Mouse (Mus musculus) cortical plate, adult 2 months (tissue): Measurements from ENCODE around the gene Ptpn13.

ENCODE experiments used
- CTCF ChIP-seq: fragments of 200-500 bp; IDR thresholded peaks from 2 replicates; pipeline ENCODE4 v1.5.1; 2011; ENCODE audit warnings: mild to moderate bottlenecking, control low read depth, low read length; ENCODE audit not compliant: insufficient read depth; ENCODE audit errors: extremely low read depth
- POLR2A ChIP-seq: fragments of 200-500 bp; IDR thresholded peaks from 2 replicates; pipeline ENCODE4 v1.6.1; 2011; ENCODE audit warnings: mild to moderate bottlenecking, low read length, control low read depth; ENCODE audit not compliant: insufficient read depth; ENCODE audit errors: extremely low read depth

- TF ChIP-seq POLR2A (no peak), CTCF (no peak)
These were observed 38.7 kb downstream of the Ptpn13 start for GRCm38 (mm10) chr5:103463661-103464219.
